Mouse (Mus musculus): Measurements from ENCODE around the gene Krtap5-4.
"Not testable (repeated sequence)": the region's sequence is repeated elsewhere in the genome, so short reads cannot be mapped to it uniquely, and the experiment has no call there.

The Krtap5-4 gene

GRCm38 (mm10) chr7:142303249-142303648 is at the start of gene Krtap5-4:
Gene Krtap5-4, plus strand, starts transcription at chr7:142303549.
- in situ Hi-C loops (cut with MseI, MboI), result no loop called here

GRCm38 (mm10) chr7:142255517-142255916 is 47.8 kb upstream of the Krtap5-4 start:
- in situ Hi-C loops (cut with MseI, MboI), result no loop called here

GRCm38 (mm10) chr7:142258254-142258653 is 45.1 kb upstream of the Krtap5-4 start, which contains the start of gene Gm2431:
Gene Gm2431, minus strand, starts transcription at chr7:142258354.
- in situ Hi-C loops (cut with MseI, MboI), result not testable (repeated sequence)

- in situ Hi-C loops (cut with MseI, MboI), result not testable (repeated sequence)
Observed at GRCm38 (mm10) chr7:142274263-142274662, 29.1 kb upstream of the Krtap5-4 start, which contains the start of gene Gm4559. Gene Gm4559, minus strand, starts transcription at chr7:142274363.

- in situ Hi-C loops (cut with MseI, MboI), result not testable (repeated sequence)
Observed at GRCm38 (mm10) chr7:142278183-142278582, 25.2 kb upstream of the Krtap5-4 start.

- in situ Hi-C loops (cut with MseI, MboI), result not testable (repeated sequence)
Observed at GRCm38 (mm10) chr7:142279291-142279690, 24.1 kb upstream of the Krtap5-4 start.

GRCm38 (mm10) chr7:142282847-142283246 is 20.5 kb upstream of the Krtap5-4 start:
- in situ Hi-C loops (cut with MseI, MboI), result not testable (repeated sequence)

GRCm38 (mm10) chr7:142284023-142284591 is 19.2 kb upstream of the Krtap5-4 start:
- in situ Hi-C loops (cut with MseI, MboI), result no loop called here

- in situ Hi-C loops (cut with MseI, MboI), result no loop called here
Observed at GRCm38 (mm10) chr7:142284615-142285080, 18.7 kb upstream of the Krtap5-4 start.

GRCm38 (mm10) chr7:142285130-142285835 is 18.1 kb upstream of the Krtap5-4 start:
- in situ Hi-C loops (cut with MseI, MboI), result no loop called here

GRCm38 (mm10) chr7:142285910-142286612 is 17.3 kb upstream of the Krtap5-4 start:
- in situ Hi-C loops (cut with MseI, MboI), result not testable (repeated sequence)

- in situ Hi-C loops (cut with MseI, MboI), result not testable (repeated sequence)
Observed at GRCm38 (mm10) chr7:142293851-142294250, 9.5 kb upstream of the Krtap5-4 start.

- in situ Hi-C loops (cut with MseI, MboI), result no loop called here
Observed at GRCm38 (mm10) chr7:142295418-142295817, 7.9 kb upstream of the Krtap5-4 start.

GRCm38 (mm10) chr7:142296108-142296507 is 7.2 kb upstream of the Krtap5-4 start:
- in situ Hi-C loops (cut with MseI, MboI), result not testable (repeated sequence)

GRCm38 (mm10) chr7:142297018-142297417 is 6.3 kb upstream of the Krtap5-4 start, which contains the start of gene Krtap5-1:
Gene Krtap5-1, minus strand, starts transcription at chr7:142297118.
- in situ Hi-C loops (cut with MseI, MboI), result not testable (repeated sequence)

- in situ Hi-C loops (cut with MseI, MboI), result not testable (repeated sequence)
Observed at GRCm38 (mm10) chr7:142303929-142304328, 580 bp downstream of the Krtap5-4 start.

- in situ Hi-C loops (cut with MseI, MboI), result loop anchor here in 1 of 2 experiments (10.0 kb wide), 1 partner anchor 360 kb away; no protein-coding TSS in a partner anchor
Observed at GRCm38 (mm10) chr7:142314600-142315285, 11.4 kb downstream of the Krtap5-4 start.

- in situ Hi-C loops (cut with MseI, MboI), result loop anchor here in 1 of 2 experiments (10.0 kb wide), 1 partner anchor 358 kb away; no protein-coding TSS in a partner anchor
Observed at GRCm38 (mm10) chr7:142316558-142316957, 13.2 kb downstream of the Krtap5-4 start.

- in situ Hi-C loops (cut with MseI, MboI), result loop anchor here in 1 of 2 experiments (10.0 kb wide), 1 partner anchor 358 kb away; no protein-coding TSS in a partner anchor
Observed at GRCm38 (mm10) chr7:142317216-142317615, 13.9 kb downstream of the Krtap5-4 start.

GRCm38 (mm10) chr7:142319124-142319523 is 15.8 kb downstream of the Krtap5-4 start:
- in situ Hi-C loops (cut with MseI, MboI), result loop anchor here in 1 of 2 experiments (10.0 kb wide), 1 partner anchor 356 kb away; no protein-coding TSS in a partner anchor

GRCm38 (mm10) chr7:142320906-142321305 is 17.6 kb downstream of the Krtap5-4 start:
- in situ Hi-C loops (cut with MseI, MboI), result loop anchor here in 1 of 2 experiments (10.0 kb wide), 1 partner anchor 364 kb away; no protein-coding TSS in a partner anchor

Measured in mouse trophoblast stem cell (cell line).